ENCODE assay signal across 8 mouse cellular contexts in genomic region chr13:55105953-55106691, GRCm38 (mm10). TPM values are rescaled to one million over a fixed set of nuclear protein-coding genes. Genes with fewer than 3 reads are reported as not detected.
DNase-seq lines count a peak whose midpoint lies in the region; ATAC-seq and TF ChIP-seq lines count a peak whose summit lies in the region.

No protein-coding gene starts in this region.

- H3K27me3 ChIP-seq in forebrain, embryonic 12.5 days, result no peaks in the 10 kb centered on the region
- no peaks in the 10 kb centered on the region for H3K27me3 ChIP-seq in intestine, postnatal 0 days (replicated peaks; ENCODE audit: control insufficient read depth, insufficient read depth, low read length)
- H3K27me3 ChIP-seq in midbrain, embryonic 11.5 days (ENCODE audit: control insufficient read depth, insufficient read depth, low read length), result no peaks in the 10 kb centered on the region

- no peak for ATAC-seq in CD4-positive, CD25-positive, alpha-beta regulatory T cell, adult 4 months
- no peak for ATAC-seq in forebrain, embryonic 12.5 days (ENCODE audit: low FRiP score)
- ATAC-seq in intestine, postnatal 0 days, result no peak
- 0 out of 2 replicates have a peak, but pooled peaks have one; percentile 17 for ATAC-seq in midbrain, embryonic 11.5 days (ENCODE audit: low FRiP score)

- WGBS in forebrain, embryonic 12.5 days, result 17% methylated on average over 8 of the region's 8 CpGs
- 16% methylated on average over 8 of the region's 8 CpGs for WGBS in intestine, postnatal 0 days
- 26% methylated on average over 8 of the region's 8 CpGs for WGBS in midbrain, embryonic 11.5 days

- H3K4me1 ChIP-seq in forebrain, embryonic 12.5 days, result peaks cover 13% of the 10 kb centered on the region
- peaks cover 7% of the 10 kb centered on the region; the same call in 1 of the 2 replicates for H3K4me1 ChIP-seq in intestine, postnatal 0 days (replicated peaks; ENCODE audit: control insufficient read depth, insufficient read depth, low read length)
- H3K4me1 ChIP-seq in midbrain, embryonic 11.5 days (ENCODE audit: control insufficient read depth, insufficient read depth, low read length), result peaks cover 7% of the 10 kb centered on the region

- peak overlapping the region; percentile 86 for H3K9ac ChIP-seq in forebrain, embryonic 12.5 days
- peak overlapping the region; percentile 73 for H3K9ac ChIP-seq in intestine, postnatal 0 days (ENCODE audit: low read depth, low read length)
- H3K9ac ChIP-seq in midbrain, embryonic 11.5 days (ENCODE audit: low read length), result peak overlapping the region; percentile 93

- H3K36me3 ChIP-seq in forebrain, embryonic 12.5 days (replicated peaks), result peaks cover 19% of the 10 kb centered on the region
- 0 out of 2 replicates have a peak, but pooled peaks cover 5% of the 10 kb centered on the region for H3K36me3 ChIP-seq in intestine, postnatal 0 days (ENCODE audit: control insufficient read depth, insufficient read depth)
- no peaks in the 10 kb centered on the region; the same call in 1 of the 2 replicates for H3K36me3 ChIP-seq in midbrain, embryonic 11.5 days (ENCODE audit: control insufficient read depth, insufficient read depth, low read length)

- peak; percentile 17 for DNase-seq in CD4-positive, CD25-positive, alpha-beta regulatory T cell, adult 2 months (ENCODE audit: low read depth, low spot score)
- DNase-seq in thymus, postnatal 4 days, result peak; percentile 20
- DNase-seq in thymus, adult 18-20 months, result no peak
- no peak for DNase-seq in midbrain, embryonic 11.5 days (ENCODE audit: low spot score, missing footprints)
- no peak for DNase-seq in urinary bladder, postnatal 36 days (ENCODE audit: low spot score in 2 of 2)

- peak overlapping the region; percentile 85 for H3K4me3 ChIP-seq in forebrain, embryonic 12.5 days (replicated peaks)
- H3K4me3 ChIP-seq in intestine, postnatal 0 days (ENCODE audit: low read depth, low read length), result peak overlapping the region; percentile 95
- peak overlapping the region; percentile 76 for H3K4me3 ChIP-seq in midbrain, embryonic 11.5 days (ENCODE audit: low read depth, low read length)

- no peaks in the 10 kb centered on the region for H3K9me3 ChIP-seq in forebrain, embryonic 12.5 days
- H3K9me3 ChIP-seq in intestine, postnatal 0 days (ENCODE audit: control insufficient read depth), result no peaks in the 10 kb centered on the region
- no peaks in the 10 kb centered on the region for H3K9me3 ChIP-seq in midbrain, embryonic 11.5 days (ENCODE audit: control insufficient read depth, low read length)

- peak overlapping the region; percentile 85 for H3K4me2 ChIP-seq in forebrain, embryonic 12.5 days
- peak overlapping the region; percentile 86 for H3K4me2 ChIP-seq in intestine, postnatal 0 days (replicated peaks; ENCODE audit: low read depth)
- H3K4me2 ChIP-seq in midbrain, embryonic 11.5 days, result peak overlapping the region; percentile 67

- 0 out of 2 replicates have a peak overlapping the region, but pooled peaks have one; percentile 86 for H3K27ac ChIP-seq in forebrain, embryonic 12.5 days
- H3K27ac ChIP-seq in intestine, postnatal 0 days (ENCODE audit: low read depth, low read length), result no peak overlapping the region
- no peak overlapping the region for H3K27ac ChIP-seq in midbrain, embryonic 11.5 days (ENCODE audit: low read depth, low read length)

- no peak for TF ChIP-seq CTCF in intestine, postnatal 0 days (IDR thresholded peaks at IDR 0.05; ENCODE audit: low read depth)

RNA-seq across cellular contexts. Expression of gene Zfp346, which starts 1.0 kb away (rescaled TPM):
- polyA plus RNA-seq in CD4-positive, CD25-positive, alpha-beta regulatory T cell, adult 4 months (2017; shearing (Covaris generic)), result 10 to 100 TPM; 16.3 to 20.1 TPM
- 24.1 and 27.9 TPM in 2 replicates for polyA plus RNA-seq in forebrain, embryonic 12.5 days (2016; fragmentation: Nextera tagmentation; extraction: Ambion mirVana)
- 5.5 and 6.2 TPM in 2 replicates for polyA plus RNA-seq in intestine, postnatal 0 days (2015; fragmentation: Nextera tagmentation; extraction: Ambion mirVana)
- polyA plus RNA-seq in midbrain, embryonic 11.5 days (2014; fragmentation: Nextera tagmentation; extraction: Ambion mirVana), result 18.8 and 19.7 TPM in 2 replicates

RNA-seq across cellular contexts. Expression of gene Uimc1, which starts 6.0 kb away (rescaled TPM):
- 100 to 1,000 TPM in 1 of 2 experiments, 10 to 100 TPM in 1; 90.1 to 100 TPM for polyA plus RNA-seq in CD4-positive, CD25-positive, alpha-beta regulatory T cell, adult 4 months (2017; shearing (Covaris generic))
- polyA plus RNA-seq in forebrain, embryonic 12.5 days (2016; fragmentation: Nextera tagmentation; extraction: Ambion mirVana), result 25.1 and 27.4 TPM in 2 replicates
- 14.1 and 15.9 TPM in 2 replicates for polyA plus RNA-seq in intestine, postnatal 0 days (2015; fragmentation: Nextera tagmentation; extraction: Ambion mirVana)
- polyA plus RNA-seq in midbrain, embryonic 11.5 days (2014; fragmentation: Nextera tagmentation; extraction: Ambion mirVana), result 26.7 and 29.0 TPM in 2 replicates

RNA-seq across cellular contexts. Expression of gene Gm17617, which starts 27.2 kb away (rescaled TPM):
- polyA plus RNA-seq in CD4-positive, CD25-positive, alpha-beta regulatory T cell, adult 4 months (2017; shearing (Covaris generic)), result not detected
- polyA plus RNA-seq in forebrain, embryonic 12.5 days (2016; fragmentation: Nextera tagmentation; extraction: Ambion mirVana), result not detected in 2 replicates
- not detected in 2 replicates for polyA plus RNA-seq in intestine, postnatal 0 days (2015; fragmentation: Nextera tagmentation; extraction: Ambion mirVana)
- not detected in 2 replicates for polyA plus RNA-seq in midbrain, embryonic 11.5 days (2014; fragmentation: Nextera tagmentation; extraction: Ambion mirVana)

RNA-seq across cellular contexts. Expression of gene Fgfr4, which starts 46.3 kb away (rescaled TPM):
- polyA plus RNA-seq in CD4-positive, CD25-positive, alpha-beta regulatory T cell, adult 4 months (2017; shearing (Covaris generic)), result not detected
- polyA plus RNA-seq in forebrain, embryonic 12.5 days (2016; fragmentation: Nextera tagmentation; extraction: Ambion mirVana), result 0.15 and 0.20 TPM in 2 replicates
- 3.8 and 4.0 TPM in 2 replicates for polyA plus RNA-seq in intestine, postnatal 0 days (2015; fragmentation: Nextera tagmentation; extraction: Ambion mirVana)
- polyA plus RNA-seq in midbrain, embryonic 11.5 days (2014; fragmentation: Nextera tagmentation; extraction: Ambion mirVana), result 0.18 and 0.33 TPM in 2 replicates

Comparison
In these comparisons a context has a peak if more than half of its experiments do, and no peak if none do; other contexts are left out.
1. DNase-seq: peak in CD4-positive, CD25-positive, alpha-beta regulatory T cell, adult 2 months (single experiment) and thymus, postnatal 4 days (single experiment); none in thymus, adult 18-20 months (0 of 2), midbrain, embryonic 11.5 days (single experiment) and urinary bladder, postnatal 36 days (0 of 2).
2. Peak in every context shown above with its lines, with median percentiles within 50 percentile points of each other: H3K4me2 ChIP-seq, H3K4me3 ChIP-seq and H3K9ac ChIP-seq.